ENCODE assay signal across 28 mouse cellular contexts in genomic region chr2:150990506-150990905, GRCm38 (mm10). TPM values are rescaled to one million over a fixed set of nuclear protein-coding genes. Genes with fewer than 3 reads are reported as not detected.
A peak's percentile ranks its signal among the peaks of the same experiment; 100 is the strongest.
DNase-seq lines count a peak whose midpoint lies in the region; ATAC-seq and TF ChIP-seq lines count a peak whose summit lies in the region.
"Had no signal": no experiment of that assay in that cellular context is flagged by ENCODE, and none has a peak within 500 bp of the region (broad histone marks: within the 10 kb centered on the region; RNA-seq: fewer than 3 reads in every experiment).

No protein-coding gene starts in this region.

- TF ChIP-seq CTCF in kidney, adult 2 months (conservative IDR thresholded peaks at IDR 0.05; ENCODE audit: insufficient read depth, insufficient read length, low read depth, low read length) = no peak

- H3K27ac ChIP-seq in forebrain, embryonic 11.5 days (ENCODE audit: low read depth, low read length) = no peak overlapping the region
- H3K27ac ChIP-seq in forebrain, embryonic 13.5 days = no peak overlapping the region
- H3K27ac ChIP-seq in kidney, adult 2 months (ENCODE audit: insufficient read depth, low read depth, low read length) = no peak overlapping the region
- no peak overlapping the region for H3K27ac ChIP-seq in limb, embryonic 10.5 days
- H3K27ac ChIP-seq: gastrocnemius, adult 2 months; hindbrain, embryonic 12.5 days; limb, embryonic 15.5 days; liver, embryonic 13.5 days; macrophage; neural tube, embryonic 15.5 days had no signal

- WGBS in forebrain, embryonic 11.5 days = 91% methylated on average over 2 of the region's 2 CpGs
- 85% methylated on average over 2 of the region's 2 CpGs for WGBS in forebrain, embryonic 13.5 days
- 60% methylated on average over 2 of the region's 2 CpGs for WGBS in kidney, adult 2 months
- 93% methylated on average over 2 of the region's 2 CpGs for WGBS in limb, embryonic 10.5 days

- DNase-seq in forebrain, embryonic 11.5 days (ENCODE audit: low spot score) = peak; percentile 2
- peak; percentile 18 for DNase-seq in kidney, adult 2 months
- no peak for DNase-seq in kidney, adult 11 months
- DNase-seq in NIH3T3 (ENCODE audit: low read depth) = peak; percentile 22
- DNase-seq in limb, embryonic 10.5 days (ENCODE audit: low spot score) = peak; percentile 6
- DNase-seq: B cell, adult 2 months; cerebellum, adult 11 months; cerebellum, adult 9-10 months; cerebellum, postnatal 36 days; gastrocnemius, adult 2 months; gastrocnemius, postnatal 36 days; heart, postnatal 14 days; kidney, adult 18-20 months; layer of hippocampus, postnatal 36 days; left cerebral cortex, postnatal 4 days; liver, embryonic 13.5 days; midbrain, embryonic 14.5 days; right cerebral cortex, adult 18-20 months; spleen, adult 18-20 months; thymus, postnatal 4 days had no signal

- no peak for ATAC-seq in forebrain, embryonic 11.5 days (replicated peaks; ENCODE audit: low FRiP score)
- ATAC-seq in forebrain, embryonic 13.5 days = no peak
- ATAC-seq: activated CD4-positive, CD25-positive, alpha-beta regulatory T cell, adult 4 months; forebrain, embryonic 16.5 days; lung, postnatal 0 days had no signal

- H3K4me3 ChIP-seq in forebrain, embryonic 11.5 days (ENCODE audit: low read depth, low read length) = no peak overlapping the region
- no peak overlapping the region for H3K4me3 ChIP-seq in forebrain, embryonic 13.5 days
- no peak overlapping the region for H3K4me3 ChIP-seq in kidney, adult 2 months (ENCODE audit: insufficient read depth, low read depth, low read length)
- no peak overlapping the region for H3K4me3 ChIP-seq in limb, embryonic 10.5 days
- H3K4me3 ChIP-seq: gastrocnemius, adult 2 months; hindbrain, embryonic 12.5 days; limb, embryonic 15.5 days; liver, embryonic 13.5 days; neural tube, embryonic 15.5 days had no signal

- no peaks in the 10 kb centered on the region for H3K27me3 ChIP-seq in forebrain, embryonic 11.5 days (ENCODE audit: control insufficient read depth, insufficient read depth, low read length)
- H3K27me3 ChIP-seq in forebrain, embryonic 13.5 days = no peaks in the 10 kb centered on the region
- no peaks in the 10 kb centered on the region for H3K27me3 ChIP-seq in kidney, adult 2 months (replicated peaks; ENCODE audit: control insufficient read depth, insufficient read depth, low read length)
- H3K27me3 ChIP-seq in limb, embryonic 10.5 days (ENCODE audit: low read depth, poor library complexity, severe bottlenecking) = no peaks in the 10 kb centered on the region
- H3K27me3 ChIP-seq: hindbrain, embryonic 12.5 days; limb, embryonic 15.5 days; liver, embryonic 13.5 days; neural tube, embryonic 15.5 days had no signal

- no peaks in the 10 kb centered on the region for H3K4me1 ChIP-seq in forebrain, embryonic 11.5 days (replicated peaks; ENCODE audit: control insufficient read depth, insufficient read depth, low read length)
- H3K4me1 ChIP-seq in forebrain, embryonic 13.5 days = no peaks in the 10 kb centered on the region
- no peaks in the 10 kb centered on the region for H3K4me1 ChIP-seq in kidney, adult 2 months (ENCODE audit: control insufficient read depth, insufficient read depth, low read length)
- no peaks in the 10 kb centered on the region for H3K4me1 ChIP-seq in limb, embryonic 10.5 days
- H3K4me1 ChIP-seq: hindbrain, embryonic 12.5 days; limb, embryonic 15.5 days; neural tube, embryonic 15.5 days had no signal

- no peak for TF ChIP-seq POLR2A in kidney, adult 2 months (IDR thresholded peaks at IDR 0.05; ENCODE audit: low read depth, low read length)

- H3K4me2 ChIP-seq in forebrain, embryonic 11.5 days (ENCODE audit: low read depth, low read length, severe bottlenecking) = no peak overlapping the region
- no peak overlapping the region for H3K4me2 ChIP-seq in forebrain, embryonic 13.5 days
- H3K4me2 ChIP-seq: hindbrain, embryonic 12.5 days; limb, embryonic 15.5 days; liver, embryonic 13.5 days; neural tube, embryonic 15.5 days had no signal

- no peaks in the 10 kb centered on the region for H3K9me3 ChIP-seq in forebrain, embryonic 11.5 days (ENCODE audit: control insufficient read depth, low read length)
- H3K9me3 ChIP-seq in forebrain, embryonic 13.5 days (replicated peaks) = no peaks in the 10 kb centered on the region
- H3K9me3 ChIP-seq in limb, embryonic 10.5 days (replicated peaks) = no peaks in the 10 kb centered on the region
- H3K9me3 ChIP-seq: hindbrain, embryonic 12.5 days; limb, embryonic 15.5 days; liver, embryonic 13.5 days; neural tube, embryonic 15.5 days had no signal

- no peak overlapping the region for H3K9ac ChIP-seq in forebrain, embryonic 11.5 days (ENCODE audit: low read length)
- H3K9ac ChIP-seq in forebrain, embryonic 13.5 days = no peak overlapping the region
- H3K9ac ChIP-seq: hindbrain, embryonic 12.5 days; limb, embryonic 15.5 days; liver, embryonic 13.5 days; neural tube, embryonic 15.5 days had no signal

- no peaks in the 10 kb centered on the region for H3K36me3 ChIP-seq in forebrain, embryonic 11.5 days (ENCODE audit: control insufficient read depth, insufficient read depth, low read length)
- 0 out of 2 replicates have a peak, but pooled peaks cover 3% of the 10 kb centered on the region for H3K36me3 ChIP-seq in forebrain, embryonic 13.5 days (ENCODE audit: poor library complexity, severe bottlenecking)
- H3K36me3 ChIP-seq in kidney, adult 2 months (ENCODE audit: control insufficient read depth, insufficient read depth, low read length) = no peaks in the 10 kb centered on the region
- peaks cover 9% of the 10 kb centered on the region for H3K36me3 ChIP-seq in limb, embryonic 10.5 days
- H3K36me3 ChIP-seq: hindbrain, embryonic 12.5 days; limb, embryonic 15.5 days; liver, embryonic 13.5 days; neural tube, embryonic 15.5 days had no signal

RNA-seq across cellular contexts. Expression of gene Ninl, which starts 48.7 kb away (rescaled TPM):
- 26.7 and 28.7 TPM in 2 replicates for polyA plus RNA-seq in forebrain, embryonic 11.5 days (2014; fragmentation: Nextera tagmentation; extraction: Ambion mirVana)
- polyA plus RNA-seq in forebrain, embryonic 13.5 days (2015; fragmentation: Nextera tagmentation; extraction: Ambion mirVana) = 16.3 and 20.6 TPM in 2 replicates
- polyA plus RNA-seq in kidney, adult 2 months (2012; rRNA removed) = 11.5 and 11.7 TPM in 2 replicates
- polyA plus RNA-seq in limb, embryonic 10.5 days (2016; fragmentation: Nextera tagmentation; extraction: Ambion mirVana) = 21.5 and 22.6 TPM in 2 replicates
- polyA plus RNA-seq: activated CD4-positive, CD25-positive, alpha-beta regulatory T cell, adult 4 months had no signal

RNA-seq across cellular contexts. Expression of gene Nanp, which starts 48.7 kb away (rescaled TPM):
- polyA plus RNA-seq in forebrain, embryonic 11.5 days (2014; fragmentation: Nextera tagmentation; extraction: Ambion mirVana) = 46.5 and 51.9 TPM in 2 replicates
- 38.1 and 38.9 TPM in 2 replicates for polyA plus RNA-seq in forebrain, embryonic 13.5 days (2015; fragmentation: Nextera tagmentation; extraction: Ambion mirVana)
- 4.0 and 6.1 TPM in 2 replicates for polyA plus RNA-seq in kidney, adult 2 months (2012; rRNA removed)
- polyA plus RNA-seq in limb, embryonic 10.5 days (2016; fragmentation: Nextera tagmentation; extraction: Ambion mirVana) = 53.8 and 54.4 TPM in 2 replicates
